Mouse (Mus musculus) MEL (cell line): Measurements from ENCODE around the gene Olfr218.
"Not testable (repeated sequence)": the region's sequence is repeated elsewhere in the genome, so short reads cannot be mapped to it uniquely, and the experiment has no call there.

Experiments used
- CTCF ChIP-seq, 3 experiments: IDR thresholded peaks in 2 of 3; conservative IDR thresholded peaks in 1 of 3; 2 replicates each; pipeline ENCODE4 v1.5.1; 2011 to 2012; ENCODE audit warnings: low read length in 3 of 3, low read depth in 2 of 3, mild to moderate bottlenecking in 2 of 3, improper control_type of control experiment in 1 of 3, inconsistent platforms in 1 of 3, mixed read lengths in 1 of 3, moderate library complexity in 1 of 3; ENCODE audit not compliant: control insufficient read depth in 1 of 3, insufficient read depth in 1 of 3, poor library complexity in 1 of 3, severe bottlenecking in 1 of 3
- EP300 ChIP-seq, 2 experiments: IDR thresholded peaks; 2 replicates each; pipeline ENCODE4 v1.6.1; 2011; ENCODE audit warnings: improper control_type of control experiment in 2 of 2, low read length in 2 of 2, low read depth in 1 of 2, mild to moderate bottlenecking in 1 of 2
- GATA1 ChIP-seq: IDR thresholded peaks from 2 replicates; pipeline ENCODE4 v1.6.1; 2011; ENCODE audit warnings: low read depth, low read length, improper control_type of control experiment
- POLR2AphosphoS5 ChIP-seq: IDR thresholded peaks from 2 replicates; pipeline ENCODE4 v1.6.1; 2012; ENCODE audit warnings: low read depth, borderline replicate concordance, mild to moderate bottlenecking, inconsistent platforms, low read length, moderate library complexity, mixed read lengths
- RCOR1 ChIP-seq: IDR thresholded peaks from 2 replicates; pipeline ENCODE4 v1.6.1; 2012; ENCODE audit warnings: low read depth, mild to moderate bottlenecking, inconsistent platforms, low read length, improper control_type of control experiment
- SMC3 ChIP-seq: IDR thresholded peaks from 2 replicates; pipeline ENCODE4 v1.6.1; 2011; ENCODE audit warnings: low read depth, low read length, improper control_type of control experiment
- ZNF384 ChIP-seq: IDR thresholded peaks from 2 replicates; pipeline ENCODE4 v1.6.1; 2012; ENCODE audit warnings: low read depth, mild to moderate bottlenecking, inconsistent platforms, low read length, improper control_type of control experiment

- not testable (repeated sequence) for TF ChIP-seq GATA1; SMC3; CTCF (IDR thresholded peaks at IDR 0.05 in 2 of 3, conservative IDR thresholded peaks at IDR 0.05 in 1 of 3; ENCODE audit: control insufficient read depth in 1 of 3, insufficient read depth in 1 of 3, low read depth in 2 of 3, low read length in 3 of 3, poor library complexity in 1 of 3, severe bottlenecking in 1 of 3); RCOR1; POLR2AphosphoS5; ZNF384
- peak in 1 of 2 experiments; percentile 35; a peak in 1 of 4 replicates for TF ChIP-seq EP300 (IDR thresholded peaks at IDR 0.05; ENCODE audit: low read depth in 1 of 2, low read length in 2 of 2)
Measured at GRCm38 (mm10) chr1:173237004-173237403, 39.4 kb downstream of the Olfr218 start.
